Mouse (Mus musculus) testis, adult 2 months (tissue): ENCODE data around the gene Mucl3. TPM values are rescaled to one million over a fixed set of nuclear protein-coding genes. Genes with fewer than 3 reads are reported as not detected.

Experiments used
- H3K27ac ChIP-seq: fragments of 200-500 bp; 2 replicates; pipeline ENCODE4 v1.5.1; 2012; ENCODE audit warnings: low read depth, low read length; ENCODE audit not compliant: control insufficient read depth, insufficient read depth
- H3K27me3 ChIP-seq: fragments of 200-500 bp; 2 replicates; pipeline ENCODE4 v1.6.1; 2012; ENCODE audit warnings: mild to moderate bottlenecking, low read length, moderate library complexity; ENCODE audit not compliant: control insufficient read depth, insufficient read depth
- H3K36me3 ChIP-seq: fragments of 200-500 bp; 2 replicates; pipeline ENCODE4 v1.6.1; 2012; ENCODE audit warnings: mild to moderate bottlenecking, low read length; ENCODE audit not compliant: control insufficient read depth, insufficient read depth
- H3K4me1 ChIP-seq: fragments of 200-500 bp; 2 replicates; pipeline ENCODE4 v1.6.1; 2012; ENCODE audit warnings: low read length; ENCODE audit not compliant: control insufficient read depth, insufficient read depth
- H3K4me3 ChIP-seq: fragments of 200-500 bp; 2 replicates; pipeline ENCODE4 v1.5.1; 2012; ENCODE audit warnings: low read depth, mild to moderate bottlenecking, low read length, moderate library complexity, mixed read lengths; ENCODE audit not compliant: control insufficient read depth
- CTCF ChIP-seq: fragments of 200-500 bp; IDR thresholded peaks from 2 replicates; pipeline ENCODE4 v1.5.1; 2012; ENCODE audit warnings: low read depth, mild to moderate bottlenecking, inconsistent platforms, low read length, moderate library complexity; ENCODE audit not compliant: control insufficient read depth, insufficient read depth, insufficient replicate concordance
- POLR2A ChIP-seq: fragments of 200-500 bp; IDR thresholded peaks from 2 replicates; pipeline ENCODE4 v1.6.1; 2012; ENCODE audit warnings: low read depth, mild to moderate bottlenecking, inconsistent platforms, low read length, moderate library complexity; ENCODE audit not compliant: control insufficient read depth
- polyA plus RNA-seq: library from polyadenylated mRNA; depleted of rRNA; stranded (reverse); fragments of >200 nt; gene quantifications from 2 replicates; pipeline ENCODE4 v1.2.3, GENCODE M21; 2012; rRNA removed

Mucl3 gene
- polyA plus RNA-seq, 1 experiment: 0.10 TPM

DNA sequence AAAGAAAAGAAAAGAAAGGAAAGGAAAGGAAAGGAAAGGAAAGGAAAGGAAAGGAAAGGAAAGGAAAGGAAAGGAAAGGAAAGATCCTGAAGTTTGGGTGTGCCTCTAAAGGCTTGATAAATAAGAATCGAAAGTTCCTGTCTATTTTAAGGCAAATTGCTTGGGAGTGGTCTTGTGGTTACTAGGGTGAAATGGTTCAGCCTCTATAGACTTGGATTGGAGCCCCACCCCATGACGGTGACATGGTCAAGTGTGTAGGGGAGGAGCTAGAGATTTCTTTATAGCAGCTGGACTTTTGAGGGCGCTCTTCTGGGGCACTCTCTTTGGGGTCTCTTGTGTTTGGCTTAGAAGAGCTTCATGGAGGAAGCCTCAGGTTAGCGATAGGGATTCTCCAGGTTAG lies 49.7 kb downstream of the Mucl3 start:
- H3K27me3 ChIP-seq: 0 out of 2 replicates have a peak, but pooled peaks cover 2% of the 10 kb centered on the region
- no peak for TF ChIP-seq CTCF
- TF ChIP-seq POLR2A: no peak
- no peak overlapping the region for H3K27ac ChIP-seq
- no peaks in the 10 kb centered on the region for H3K36me3 ChIP-seq
- H3K4me3 ChIP-seq: no peak overlapping the region
- H3K4me1 ChIP-seq: peaks cover 12% of the 10 kb centered on the region

DNA sequence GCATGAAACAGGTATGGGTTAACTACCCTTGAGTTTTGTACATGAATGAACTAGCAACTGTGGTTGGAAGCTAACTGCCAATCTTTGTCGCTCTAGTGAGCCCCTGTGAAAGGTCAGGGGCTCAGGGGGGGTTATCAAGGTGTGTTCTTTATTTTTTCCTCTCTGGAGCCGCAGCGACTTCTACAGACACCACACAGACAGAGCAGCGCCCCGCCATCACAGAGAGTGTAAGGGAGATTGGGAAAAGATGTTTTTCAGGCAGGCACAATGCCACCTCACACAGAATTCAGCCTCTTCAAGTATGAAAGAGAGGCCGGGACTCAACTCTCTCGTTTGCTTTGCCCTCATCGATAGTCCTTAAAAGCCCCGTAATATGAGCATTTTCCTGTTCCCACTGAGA lies 51.4 kb downstream of the Mucl3 start:
- no peaks in the 10 kb centered on the region for H3K36me3 ChIP-seq
- 0 out of 2 replicates have a peak, but pooled peaks cover 2% of the 10 kb centered on the region for H3K27me3 ChIP-seq
- H3K27ac ChIP-seq: no peak overlapping the region
- peak overlapping the region; percentile 4 for H3K4me3 ChIP-seq
- H3K4me1 ChIP-seq: peaks cover 12% of the 10 kb centered on the region
- TF ChIP-seq CTCF: no peak
- TF ChIP-seq POLR2A: no peak

DNA sequence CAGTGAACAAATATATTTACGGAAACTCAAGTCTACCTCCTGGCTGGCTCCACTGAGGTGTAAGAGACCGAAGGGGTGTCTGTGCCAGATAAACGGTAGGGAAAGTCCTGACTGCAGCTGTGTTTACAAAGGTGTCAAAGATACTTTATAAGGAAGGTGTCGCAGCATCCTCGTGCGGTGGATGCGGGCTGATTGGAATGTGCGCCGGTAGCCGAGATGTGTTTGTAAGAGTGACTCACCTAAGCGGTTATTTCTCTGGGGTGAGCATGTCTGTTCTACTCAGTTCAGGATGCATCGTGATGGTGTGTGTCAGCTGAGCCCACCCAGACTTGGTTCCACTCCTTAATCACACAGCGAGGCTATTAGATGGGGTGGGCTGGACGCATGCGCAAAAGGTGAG lies 51.8 kb downstream of the Mucl3 start:
- Histone ChIP-seq H3K27me3 (0 out of 2 replicates have a peak, but pooled peaks cover 2% of the 10 kb centered on the region), H3K4me1 (peaks cover 12% of the 10 kb centered on the region), H3K27ac (no peak overlapping the region), H3K36me3 (no peaks in the 10 kb centered on the region), H3K4me3 (peak overlapping the region; percentile 4)
- TF ChIP-seq CTCF (no peak), POLR2A (no peak)

DNA sequence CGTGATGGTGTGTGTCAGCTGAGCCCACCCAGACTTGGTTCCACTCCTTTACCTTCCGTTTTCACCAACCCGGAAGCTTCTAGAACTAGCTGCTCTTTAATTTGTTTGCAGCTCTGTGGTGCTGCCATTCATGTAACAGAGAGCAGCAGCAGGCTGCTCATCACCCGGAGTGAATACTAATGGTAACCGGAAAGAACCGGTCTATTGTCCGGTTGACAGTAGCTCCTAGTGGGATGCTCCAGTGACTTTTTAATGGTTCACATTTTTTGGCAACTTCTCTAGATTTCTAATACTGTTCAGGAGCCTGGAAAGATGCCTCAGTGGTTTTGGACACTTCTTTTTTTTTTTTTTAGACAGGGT lies 52.3 kb downstream of the Mucl3 start:
- Histone ChIP-seq H3K4me1 (peaks cover 12% of the 10 kb centered on the region), H3K36me3 (no peaks in the 10 kb centered on the region), H3K4me3 (peak overlapping the region; percentile 53), H3K27ac (no peak overlapping the region), H3K27me3 (0 out of 2 replicates have a peak, but pooled peaks cover 2% of the 10 kb centered on the region)
- TF ChIP-seq POLR2A (no peak), CTCF (no peak)

DNA sequence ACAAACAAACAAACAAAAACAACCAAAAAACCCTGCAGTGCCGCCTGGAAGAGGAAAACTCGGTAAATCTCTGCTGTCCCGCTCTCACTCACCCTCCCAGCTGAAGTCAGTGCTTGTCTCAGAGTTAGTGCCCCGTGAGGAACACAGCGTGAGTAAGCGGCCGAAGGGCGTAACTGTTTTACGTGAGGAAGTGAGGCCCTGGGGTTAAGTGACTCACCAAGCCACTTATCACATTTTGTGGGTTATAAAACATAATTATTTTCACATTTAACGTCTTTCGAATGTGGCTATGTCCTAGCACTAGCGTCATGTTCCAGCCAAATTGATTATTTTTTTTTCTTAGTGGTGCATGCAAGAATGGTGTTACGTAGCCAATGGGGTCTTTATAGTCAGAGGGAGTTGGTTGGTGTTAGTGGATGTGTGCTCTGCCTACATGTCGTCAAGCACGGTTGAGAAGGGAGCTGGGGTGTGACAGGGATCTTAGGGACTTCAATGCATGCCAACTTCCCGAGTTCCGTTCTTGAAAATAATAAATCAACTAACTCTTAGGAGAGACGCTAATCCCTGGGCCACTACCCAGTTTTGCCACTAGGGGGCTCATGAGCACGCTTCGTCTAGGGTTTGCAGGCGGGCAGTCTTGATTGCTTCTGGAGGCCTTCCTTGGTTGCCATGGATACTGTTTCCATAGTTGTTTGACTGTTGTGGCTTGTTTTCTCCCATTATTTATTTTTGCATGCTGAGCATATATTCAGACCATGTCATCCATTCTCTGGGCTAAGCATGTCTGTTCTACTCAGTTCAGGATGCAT lies 52.9 kb downstream of the Mucl3 start:
- H3K27me3 ChIP-seq: 0 out of 2 replicates have a peak, but pooled peaks cover 2% of the 10 kb centered on the region
- H3K4me1 ChIP-seq: peaks cover 12% of the 10 kb centered on the region
- H3K36me3 ChIP-seq: no peaks in the 10 kb centered on the region
- no peak overlapping the region for H3K27ac ChIP-seq
- TF ChIP-seq POLR2A (no peak), CTCF (peak; percentile 88)
- peak overlapping the region; percentile 53 for H3K4me3 ChIP-seq

DNA sequence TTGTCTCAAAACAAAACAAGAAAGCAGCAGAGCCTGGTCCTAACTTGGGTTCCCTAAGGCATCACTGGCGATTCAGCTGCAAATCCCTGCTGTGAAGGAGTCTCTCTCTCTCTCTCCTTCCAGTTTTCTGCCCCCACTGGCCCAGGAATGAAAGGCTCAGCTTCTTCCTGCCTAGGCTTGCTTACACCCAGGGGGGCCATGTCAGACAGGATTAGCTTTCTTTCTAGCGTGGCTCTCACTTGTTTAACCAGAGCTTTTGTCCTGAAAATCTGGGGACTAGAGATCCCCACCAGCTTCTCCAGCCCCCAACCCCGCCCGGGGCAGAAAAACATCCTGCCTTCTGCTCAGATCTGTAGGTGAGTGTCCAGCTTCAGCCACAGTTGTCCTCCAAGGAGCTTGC lies 55.1 kb downstream of the Mucl3 start:
- Histone ChIP-seq H3K4me3 (no peak overlapping the region), H3K27me3 (0 out of 2 replicates have a peak, but pooled peaks cover 2% of the 10 kb centered on the region), H3K36me3 (no peaks in the 10 kb centered on the region), H3K27ac (no peak overlapping the region), H3K4me1 (peaks cover 12% of the 10 kb centered on the region)
- TF ChIP-seq CTCF (no peak), POLR2A (no peak)

DNA sequence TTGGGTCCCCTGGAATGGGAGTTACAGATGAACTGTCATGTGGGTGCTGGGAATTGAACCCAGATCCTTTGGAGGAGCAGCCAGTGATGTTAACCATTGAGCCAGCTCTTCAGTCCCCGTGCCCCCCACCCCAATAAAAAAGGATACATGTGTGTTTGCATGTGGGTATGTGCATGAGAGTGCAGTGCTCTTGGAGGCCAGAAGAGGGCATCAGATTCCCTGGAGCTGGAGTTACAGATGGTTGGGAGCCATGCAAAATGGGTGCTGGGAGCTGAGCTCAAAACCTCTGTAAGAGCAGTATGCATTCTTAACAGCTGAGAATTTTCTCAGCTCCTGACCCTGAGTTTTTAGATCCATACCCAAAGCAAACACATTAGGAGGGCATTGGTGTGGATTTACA lies 56.2 kb downstream of the Mucl3 start:
- no peaks in the 10 kb centered on the region for H3K27me3 ChIP-seq
- peaks cover 12% of the 10 kb centered on the region for H3K4me1 ChIP-seq
- no peak overlapping the region for H3K27ac ChIP-seq
- no peaks in the 10 kb centered on the region for H3K36me3 ChIP-seq
- no peak overlapping the region for H3K4me3 ChIP-seq
- TF ChIP-seq POLR2A: no peak
- peak; percentile 28; the same call in 1 of the 2 replicates for TF ChIP-seq CTCF

Other genes starting within 250 kb of the Mucl3 start
- 1.6 and 1.8 TPM in 2 replicates for gene H2-Q6, start 218.8 kb downstream of the Mucl3 start, polyA plus RNA-seq
- gene H2-Q7, start 204.5 kb downstream of the Mucl3 start, polyA plus RNA-seq: 4.9 and 5.2 TPM in 2 replicates
- 0.19 and 0.33 TPM in 2 replicates for gene H2-Q10, start 173.6 kb downstream of the Mucl3 start, polyA plus RNA-seq
- 9.6 and 11.1 TPM in 2 replicates for gene Pou5f1, start 137.7 kb downstream of the Mucl3 start, polyA plus RNA-seq
- 2.5 and 2.6 TPM in 2 replicates for gene Tcf19, start 126.9 kb downstream of the Mucl3 start, polyA plus RNA-seq
- gene Cchcr1, start 126.6 kb downstream of the Mucl3 start, polyA plus RNA-seq: 294 and 295 TPM in 2 replicates
- 2.5 and 3.6 TPM in 2 replicates for gene Psors1c2, start 110.5 kb downstream of the Mucl3 start, polyA plus RNA-seq
- gene Cdsn, start 91.6 kb downstream of the Mucl3 start, polyA plus RNA-seq: 8.7 and 9.5 TPM in 2 replicates
- gene 2300002M23Rik, start 76.2 kb downstream of the Mucl3 start, polyA plus RNA-seq: 1.8 TPM in 1 of 2 replicates, not detected in the other
- not detected in 2 replicates for gene Sfta2, start 42.1 kb downstream of the Mucl3 start, polyA plus RNA-seq
- gene Gm9573, start 17.1 kb downstream of the Mucl3 start, polyA plus RNA-seq: 0.36 TPM in 1 of 2 replicates, not detected in the other
- gene Vars2, start 23.9 kb upstream of the Mucl3 start, polyA plus RNA-seq: 9.5 and 9.8 TPM in 2 replicates
- 29.4 and 33.7 TPM in 2 replicates for gene Gtf2h4, start 30.0 kb upstream of the Mucl3 start, polyA plus RNA-seq
- gene Ddr1, start 60.9 kb upstream of the Mucl3 start, polyA plus RNA-seq: 11.9 and 12.6 TPM in 2 replicates
- 1.4 TPM in 2 replicates for gene Ier3, start 178.0 kb upstream of the Mucl3 start, polyA plus RNA-seq
- gene Flot1, start 179.5 kb upstream of the Mucl3 start, polyA plus RNA-seq: 13.7 and 14.1 TPM in 2 replicates
- gene Tubb5, start 194.6 kb upstream of the Mucl3 start, polyA plus RNA-seq: 54.0 and 59.4 TPM in 2 replicates
- 73.7 and 81.1 TPM in 2 replicates for gene Mdc1, start 197.8 kb upstream of the Mucl3 start, polyA plus RNA-seq
- 179 and 201 TPM in 2 replicates for gene Nrm, start 217.6 kb upstream of the Mucl3 start, polyA plus RNA-seq
- gene Ppp1r18, start 221.9 kb upstream of the Mucl3 start, polyA plus RNA-seq: 34.1 and 36.8 TPM in 2 replicates
- gene Dhx16, start 236.1 kb upstream of the Mucl3 start, polyA plus RNA-seq: 81.3 and 89.0 TPM in 2 replicates